Mouse (Mus musculus) CD4-positive naive resting alpha-beta T cell, adult 57 days (primary cell): ENCODE data around the gene Gm21761. TPM values are rescaled to one million over a fixed set of nuclear protein-coding genes. Genes with fewer than 3 reads are reported as not detected.

Experiments used
- total RNA-seq: library from RNA; stranded (reverse); gene quantifications from one replicate; pipeline ENCODE4 v1.2.4, GENCODE M21; 2023

The Gm21761 gene
- total RNA-seq = not detected

DNA sequence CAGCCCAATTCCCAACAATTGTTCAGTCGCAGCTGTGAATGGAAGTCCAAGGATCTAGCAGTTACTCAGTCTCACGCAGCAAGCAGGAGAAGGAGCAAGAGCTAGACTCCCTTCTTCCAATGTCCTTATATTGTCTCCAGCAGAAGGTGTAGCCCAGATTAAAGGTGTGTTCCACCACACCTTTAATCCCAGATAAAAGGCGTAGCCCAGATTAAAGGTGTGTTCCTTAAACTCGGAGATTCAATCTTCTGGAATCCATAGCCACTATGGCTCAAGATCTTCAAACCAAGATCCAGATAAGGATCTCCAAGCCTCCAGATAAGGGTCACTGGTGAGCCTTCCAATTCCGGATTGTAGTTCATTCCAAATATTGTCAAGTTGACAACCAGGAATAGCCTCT is at the start of gene Gm21761:
Gene Gm21761 (minus strand): TSS at position 101 of the 400 bp plus-strand sequence.

DNA sequence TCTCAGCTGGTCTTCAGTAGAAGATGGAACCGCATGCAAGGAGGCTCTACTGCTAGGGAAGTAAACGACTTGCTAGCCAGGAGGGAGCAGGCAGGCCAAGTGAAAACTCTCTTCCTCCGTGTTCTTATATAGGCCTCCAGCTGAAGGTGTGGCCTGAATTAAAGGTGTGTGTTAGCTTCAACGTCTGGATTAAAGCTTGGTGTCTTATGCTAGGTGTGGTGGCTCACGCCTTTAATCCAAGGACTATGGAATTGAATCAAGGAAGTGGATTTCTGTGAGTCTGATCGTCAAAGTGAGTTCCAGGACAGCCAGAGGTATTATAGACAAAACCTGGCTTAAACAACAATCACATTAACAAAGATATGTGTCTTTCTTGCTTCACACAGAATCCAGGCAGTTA is 21.6 kb upstream of the Gm21761 start, which contains the start of gene B020031M17Rik:
Gene B020031M17Rik (minus strand): TSS at position 101 of the 400 bp plus-strand sequence.

DNA sequence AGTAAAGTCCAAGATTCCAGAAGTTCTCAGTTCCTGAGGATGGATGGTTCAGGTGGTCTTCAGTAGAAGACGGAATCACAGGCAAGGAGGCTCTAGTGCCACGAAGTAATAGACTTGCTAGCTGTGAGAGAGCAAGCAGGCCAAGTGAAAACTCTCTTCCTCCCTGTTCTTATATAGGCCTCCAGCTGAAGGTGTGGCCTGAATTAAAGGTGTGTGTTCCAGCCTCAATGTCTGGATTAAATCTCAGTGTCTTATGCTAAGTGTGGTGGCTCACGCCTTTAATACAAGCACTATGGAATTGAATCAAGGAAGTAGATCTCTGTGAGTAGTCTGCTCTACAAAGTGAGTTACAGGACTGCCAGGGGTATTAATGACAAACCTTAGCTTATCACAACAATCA is 34.4 kb downstream of the Gm21761 start, which contains the start of gene Tcstv1:
Gene Tcstv1 (minus strand): TSS at position 101 of the 400 bp plus-strand sequence.

Other genes starting within 250 kb of the Gm21761 start
- 52.6 TPM for gene Hmgcs1, start 238.9 kb downstream of the Gm21761 start, total RNA-seq
- 1.2 TPM for gene Nim1k, start 173.4 kb downstream of the Gm21761 start, total RNA-seq
- 62.9 TPM for gene Zfp131, start 138.4 kb downstream of the Gm21761 start, total RNA-seq
- gene AF067063, start 99.1 kb downstream of the Gm21761 start, total RNA-seq = not detected
- gene D13Ertd608e, start 93.3 kb downstream of the Gm21761 start, total RNA-seq = not detected
- not detected for gene Tcstv1, start 34.5 kb downstream of the Gm21761 start, total RNA-seq
- gene B020031M17Rik, start 21.5 kb upstream of the Gm21761 start, total RNA-seq = not detected
- gene Gm36079, start 97.7 kb upstream of the Gm21761 start, total RNA-seq = not detected
- not detected for gene Gm21188, start 122.9 kb upstream of the Gm21761 start, total RNA-seq
- not detected for gene Gm20767, start 211.0 kb upstream of the Gm21761 start, total RNA-seq
- not detected for gene Gm21818, start 243.2 kb upstream of the Gm21761 start, total RNA-seq